18 mouse cellular contexts compared by ENCODE assay signal in genomic region chr12:55526983-55527752, GRCm38 (mm10). TPM values are rescaled to one million over a fixed set of nuclear protein-coding genes. Genes with fewer than 3 reads are reported as not detected.
DNase-seq lines count a peak whose midpoint lies in the region; ATAC-seq and TF ChIP-seq lines count a peak whose summit lies in the region.
"Had no signal": no experiment of that assay in that cellular context is flagged by ENCODE, and none has a peak within 500 bp of the region (broad histone marks: within the 10 kb centered on the region; RNA-seq: fewer than 3 reads in every experiment).

No protein-coding gene starts in this region.

- DNase-seq in layer of hippocampus, adult 18-20 months (ENCODE audit: low spot score in 2 of 2): peak; percentile 8 to 18
- no peak for DNase-seq in layer of hippocampus, adult 9-11 months
- DNase-seq in brain, embryonic 14.5 days (ENCODE audit: low read depth): peak; percentile 70
- DNase-seq in urinary bladder, postnatal 25 days (ENCODE audit: low spot score): no peak
- DNase-seq: gastrocnemius, adult 2 months; heart, postnatal 4 days; kidney, adult 9 months; spleen, adult 18-20 months had no signal

- H3K27ac ChIP-seq in hindbrain, embryonic 13.5 days: peak overlapping the region; percentile 45
- peak overlapping the region; percentile 28 for H3K27ac ChIP-seq in midbrain, embryonic 15.5 days
- H3K27ac ChIP-seq: gastrocnemius, adult 2 months; heart, embryonic 10.5 days; lung, embryonic 15.5 days; stomach, postnatal 0 days had no signal

- no peak overlapping the region for H3K4me3 ChIP-seq in hindbrain, embryonic 13.5 days
- H3K4me3 ChIP-seq in midbrain, embryonic 15.5 days: no peak overlapping the region
- H3K4me3 ChIP-seq: gastrocnemius, adult 2 months; heart, embryonic 10.5 days; lung, embryonic 15.5 days had no signal

- 53% methylated on average over 15 of the region's 15 CpGs for WGBS in hindbrain, embryonic 13.5 days
- WGBS in midbrain, embryonic 15.5 days: 48% methylated on average over 15 of the region's 15 CpGs

- H3K36me3 ChIP-seq in hindbrain, embryonic 13.5 days: no peaks in the 10 kb centered on the region
- no peaks in the 10 kb centered on the region for H3K36me3 ChIP-seq in midbrain, embryonic 15.5 days (replicated peaks)
- H3K36me3 ChIP-seq: heart, embryonic 10.5 days; lung, embryonic 15.5 days had no signal

- H3K27me3 ChIP-seq in hindbrain, embryonic 13.5 days: no peaks in the 10 kb centered on the region
- no peaks in the 10 kb centered on the region for H3K27me3 ChIP-seq in midbrain, embryonic 15.5 days (replicated peaks)
- H3K27me3 ChIP-seq: lung, embryonic 15.5 days had no signal

- peak; percentile 67 for ATAC-seq in hindbrain, embryonic 13.5 days (ENCODE audit: low FRiP score)
- ATAC-seq in midbrain, embryonic 15.5 days (replicated peaks): peak; percentile 80
- no peak for ATAC-seq in frontal cortex, adult (ENCODE audit: low TSS enrichment)

- H3K9me3 ChIP-seq in hindbrain, embryonic 13.5 days: no peaks in the 10 kb centered on the region
- no peaks in the 10 kb centered on the region for H3K9me3 ChIP-seq in midbrain, embryonic 15.5 days
- H3K9me3 ChIP-seq: heart, embryonic 10.5 days; lung, embryonic 15.5 days had no signal

- TF ChIP-seq POLR2A in brain, embryonic 14.5 days (IDR thresholded peaks at IDR 0.05; ENCODE audit: borderline replicate concordance, extremely low read depth, insufficient read depth, insufficient read length, poor library complexity, severe bottlenecking): no peak

- 0 out of 2 replicates have a peak overlapping the region, but pooled peaks have one; percentile 26 for H3K9ac ChIP-seq in hindbrain, embryonic 13.5 days
- H3K9ac ChIP-seq in midbrain, embryonic 15.5 days: no peak overlapping the region
- H3K9ac ChIP-seq: lung, embryonic 15.5 days had no signal

- H3K4me1 ChIP-seq in hindbrain, embryonic 13.5 days (replicated peaks): peaks cover 9% of the 10 kb centered on the region; the same call in 1 of the 2 replicates
- peaks cover 6% of the 10 kb centered on the region for H3K4me1 ChIP-seq in midbrain, embryonic 15.5 days
- H3K4me1 ChIP-seq: heart, embryonic 10.5 days; lung, embryonic 15.5 days had no signal

- TF ChIP-seq CTCF in brain, embryonic 14.5 days (IDR thresholded peaks at IDR 0.05; ENCODE audit: borderline replicate concordance, extremely low read depth, insufficient read depth, insufficient read length): no peak

- H3K4me2 ChIP-seq in hindbrain, embryonic 13.5 days: peak overlapping the region; percentile 6; the same call in 1 of the 2 replicates
- peak overlapping the region; percentile 16; the same call in 1 of the 2 replicates for H3K4me2 ChIP-seq in midbrain, embryonic 15.5 days
- H3K4me2 ChIP-seq: lung, embryonic 15.5 days had no signal

RNA-seq across cellular contexts. Expression of gene Nfkbia, which starts 34.7 kb away (rescaled TPM):
- 10 to 100 TPM; 33.8 to 54.4 TPM for total RNA-seq in layer of hippocampus, adult 18-20 months (2021)
- 41.0 and 46.0 TPM in 2 replicates for polyA plus RNA-seq in brain, embryonic 14.5 days (2012; rRNA removed)
- polyA plus RNA-seq in hindbrain, embryonic 13.5 days (2015; fragmentation: Nextera tagmentation; extraction: Ambion mirVana): 55.3 and 60.7 TPM in 2 replicates
- 60.0 and 63.8 TPM in 2 replicates for polyA plus RNA-seq in midbrain, embryonic 15.5 days (2015; fragmentation: Nextera tagmentation; extraction: Ambion mirVana)

RNA-seq across cellular contexts. Expression of gene Aldoart2, which starts 37.9 kb away (rescaled TPM):
- total RNA-seq in layer of hippocampus, adult 18-20 months (2021): under 1 TPM in 1 of 2 experiments, not detected in 1; 0.20 TPM
- polyA plus RNA-seq in brain, embryonic 14.5 days (2012; rRNA removed): 0.07 TPM in 1 of 2 replicates, not detected in the other
- polyA plus RNA-seq in hindbrain, embryonic 13.5 days (2015; fragmentation: Nextera tagmentation; extraction: Ambion mirVana): not detected in 2 replicates
- not detected in 2 replicates for polyA plus RNA-seq in midbrain, embryonic 15.5 days (2015; fragmentation: Nextera tagmentation; extraction: Ambion mirVana)
- total RNA-seq: common myeloid progenitor, adult 5-6 weeks; heart, postnatal 4 days; megakaryocyte-erythroid progenitor cell, adult 5-6 weeks had no signal
- polyA plus RNA-seq: heart, embryonic 10.5 days; limb, embryonic 14.5 days; lung, embryonic 15.5 days; stomach, postnatal 0 days; urinary bladder, adult 2 months had no signal

Comparison
In these comparisons a context has a peak if more than half of its experiments do, and no peak if none do; other contexts are left out.
1. DNase-seq: peak in layer of hippocampus, adult 18-20 months (2 of 2) and brain, embryonic 14.5 days (single experiment); none in layer of hippocampus, adult 9-11 months (single experiment) and urinary bladder, postnatal 25 days (single experiment).